Mouse (Mus musculus): Measurements from ENCODE around the gene Il18rap.

Gene Il18rap

GRCm38 (mm10) chr1:40544650-40545049 is 29.5 kb downstream of the Il18rap start:
- in situ Hi-C loops (cut with MboI, MseI), result loop anchor here (5.0 kb wide), 1 partner anchor 162 kb away; no protein-coding TSS in a partner anchor

- in situ Hi-C loops (cut with MboI, MseI), result no loop called here
Observed at GRCm38 (mm10) chr1:40546645-40547044, 31.5 kb downstream of the Il18rap start.

GRCm38 (mm10) chr1:40547064-40547572 is 32.0 kb downstream of the Il18rap start:
- in situ Hi-C loops (cut with MboI, MseI), result no loop called here

DNA sequence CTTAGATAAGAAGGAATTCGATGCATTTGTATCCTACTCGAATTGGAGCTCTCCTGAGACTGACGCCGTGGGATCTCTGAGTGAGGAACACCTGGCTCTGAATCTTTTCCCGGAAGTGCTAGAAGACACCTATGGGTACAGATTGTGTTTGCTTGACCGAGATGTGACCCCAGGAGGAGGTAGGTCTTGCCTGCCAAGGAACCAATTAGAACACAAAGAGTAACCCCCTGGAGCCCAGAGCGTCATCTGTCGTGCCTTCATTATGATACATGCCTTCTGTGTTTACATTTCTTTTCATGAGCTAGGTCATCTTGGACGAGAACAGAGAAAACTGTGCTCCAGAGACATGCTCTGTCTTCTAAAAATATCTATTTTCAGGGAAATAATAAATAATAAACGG is 32.6 kb downstream of the Il18rap start:
- in situ Hi-C loops (cut with MboI, MseI), result no loop called here

DNA sequence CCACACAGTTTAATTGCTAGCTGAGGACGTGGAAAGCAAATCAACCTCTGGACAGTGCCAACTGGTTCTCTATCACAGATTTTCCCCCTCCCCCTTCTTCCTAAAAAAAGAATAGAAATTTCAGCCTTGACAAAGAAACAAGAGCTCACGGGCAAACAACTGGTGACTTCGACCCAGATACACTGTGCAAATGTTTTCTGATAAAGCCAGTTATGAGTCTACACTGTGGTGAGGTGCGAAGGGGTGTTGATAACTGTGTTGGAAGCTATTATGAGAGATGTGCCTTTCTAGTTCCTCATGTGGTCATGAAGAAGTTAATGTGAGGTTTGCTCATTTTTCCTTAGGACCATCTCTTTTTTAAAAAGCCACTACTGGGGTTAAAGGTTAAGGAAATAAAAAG is 54.2 kb downstream of the Il18rap start:
- in situ Hi-C loops (cut with MboI, MseI), result no loop called here

GRCm38 (mm10) chr1:40579784-40580183 is 64.6 kb downstream of the Il18rap start, which contains the start of gene Slc9a4:
TSS of gene Slc9a4 (plus strand) at chr1:40580081.
- in situ Hi-C loops (cut with MboI, MseI), result loop anchor here (5.0 kb wide), 1 partner anchor 188 kb away; no protein-coding TSS in a partner anchor

DNA sequence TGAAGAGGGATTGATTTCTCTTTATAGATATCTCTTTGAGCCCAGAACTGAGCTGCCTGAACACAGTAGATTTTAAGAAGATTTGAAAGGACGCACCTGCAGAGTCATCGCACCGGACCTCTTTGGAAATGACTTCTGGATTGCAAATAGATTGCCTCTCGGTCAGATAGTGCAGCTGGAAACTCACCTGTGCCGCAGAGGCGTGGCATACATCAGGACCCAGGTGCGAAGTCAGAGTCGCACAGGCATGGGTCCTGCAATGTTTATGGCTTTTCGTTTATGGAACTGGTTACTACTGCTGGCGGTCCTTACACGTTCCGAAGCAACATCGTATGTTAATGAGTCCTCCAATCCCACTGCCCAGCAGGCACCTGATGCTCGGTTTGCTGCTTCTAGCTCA is 65.1 kb downstream of the Il18rap start:
- in situ Hi-C loops (cut with MboI, MseI), result loop anchor here (5.0 kb wide), 1 partner anchor 187 kb away; no protein-coding TSS in a partner anchor

GRCm38 (mm10) chr1:40586776-40587175 is 71.6 kb downstream of the Il18rap start:
- in situ Hi-C loops (cut with MboI, MseI), result no loop called here

- in situ Hi-C loops (cut with MboI, MseI), result no loop called here
Observed at GRCm38 (mm10) chr1:40590931-40591330, 75.8 kb downstream of the Il18rap start.

GRCm38 (mm10) chr1:40597822-40598221 is 82.7 kb downstream of the Il18rap start:
- in situ Hi-C loops (cut with MboI, MseI), result loop anchor here (5.0 kb wide), 1 partner anchor 94 kb away; no protein-coding TSS in a partner anchor

GRCm38 (mm10) chr1:40599661-40600060 is 84.5 kb downstream of the Il18rap start:
- in situ Hi-C loops (cut with MboI, MseI), result loop anchor here (5.0 to 25.0 kb wide), 2 partner anchors 93 to 1838 kb away; no protein-coding TSS in a partner anchor

DNA sequence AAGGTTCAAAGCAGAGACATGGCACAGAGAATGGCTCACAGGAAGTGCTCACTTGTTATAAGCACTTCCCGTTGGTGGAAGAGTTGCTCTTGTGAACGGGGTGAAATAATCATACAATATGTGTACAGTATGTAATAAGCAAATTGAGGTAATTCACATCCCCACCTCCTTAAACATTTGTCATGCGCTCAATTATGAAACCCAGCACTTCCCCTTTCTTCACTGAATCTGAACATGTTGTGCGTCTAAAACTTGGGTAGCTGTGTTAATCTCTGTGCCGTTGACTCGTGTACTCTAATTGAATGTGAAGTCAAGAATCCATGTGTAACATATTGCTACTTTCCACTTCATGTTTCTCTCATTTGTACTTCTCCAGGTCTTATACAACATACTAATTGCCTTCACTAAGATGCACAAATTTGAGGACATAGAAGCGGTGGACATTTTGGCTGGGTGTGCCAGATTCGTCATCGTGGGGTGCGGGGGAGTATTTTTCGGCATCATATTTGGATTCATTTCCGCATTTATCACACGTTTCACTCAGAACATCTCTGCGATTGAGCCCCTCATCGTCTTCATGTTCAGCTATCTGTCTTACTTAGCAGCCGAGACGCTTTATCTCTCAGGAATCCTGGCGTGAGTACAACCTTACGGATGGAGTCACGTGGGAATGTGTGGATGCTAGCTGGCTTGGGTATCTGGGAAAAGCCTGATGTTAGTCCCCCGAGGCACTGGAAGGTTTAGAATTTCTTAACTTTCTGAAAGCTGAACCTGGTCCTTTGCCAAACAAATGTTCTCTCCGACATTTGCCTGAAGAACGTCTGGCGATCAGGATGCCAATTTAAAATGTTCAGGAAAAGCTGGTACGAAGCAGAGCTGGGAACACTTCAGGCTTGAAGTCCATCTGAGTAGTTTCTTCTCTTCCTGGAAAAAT is 85.5 kb downstream of the Il18rap start:
- in situ Hi-C loops (cut with MboI, MseI), result loop anchor here (25.0 kb wide), 1 partner anchor 1837 kb away; no protein-coding TSS in a partner anchor
